Mouse (Mus musculus) 3T3-L1 (cell line): ENCODE results near the gene Mbd5.

Source experiments
- DNase-seq: peaks from one replicate; pipeline ENCODE4 v3.0.0-alpha.2; 2015; ENCODE audit warnings: low read depth, low spot score

The Mbd5 gene

GRCm38 (mm10) chr2:48948841-48949584 is at the start of gene Mbd5:
Gene Mbd5 (plus strand): TSS chr2:48949508.
- DNase-seq: peak; percentile 100

GRCm38 (mm10) chr2:48908866-48909265 is 40.4 kb upstream of the Mbd5 start:
- DNase-seq: peak; percentile 75

GRCm38 (mm10) chr2:48914185-48914584 is 35.1 kb upstream of the Mbd5 start:
- DNase-seq: no peak

- DNase-seq: no peak
These were observed 33.5 kb upstream of the Mbd5 start for GRCm38 (mm10) chr2:48915832-48916231.

- DNase-seq: no peak
These were observed 14.2 kb upstream of the Mbd5 start for GRCm38 (mm10) chr2:48935058-48935457.

- peak; percentile 67 for DNase-seq
These were observed 1.5 kb upstream of the Mbd5 start for GRCm38 (mm10) chr2:48947761-48948160.

GRCm38 (mm10) chr2:48949743-48950251 is 489 bp downstream of the Mbd5 start:
- peak; percentile 53 for DNase-seq

GRCm38 (mm10) chr2:48950252-48950315 is 776 bp downstream of the Mbd5 start, which contains the start of gene Orc4:
Gene Orc4 (minus strand): TSS chr2:48950277.
- no peak for DNase-seq

GRCm38 (mm10) chr2:48950316-48950880 is 1.1 kb downstream of the Mbd5 start:
- DNase-seq: peak; percentile 46

- no peak for DNase-seq
These were observed 7.3 kb downstream of the Mbd5 start for GRCm38 (mm10) chr2:48956591-48956990.

- no peak for DNase-seq
These were observed 29.6 kb downstream of the Mbd5 start for GRCm38 (mm10) chr2:48978920-48979319.

GRCm38 (mm10) chr2:48990322-48990721 is 41.0 kb downstream of the Mbd5 start:
- DNase-seq: no peak

- peak; percentile 8 for DNase-seq
These were observed 91.2 kb downstream of the Mbd5 start for GRCm38 (mm10) chr2:49040481-49040880.

GRCm38 (mm10) chr2:49050030-49050429 is 100.7 kb downstream of the Mbd5 start:
- no peak for DNase-seq

GRCm38 (mm10) chr2:49067886-49068285 is 118.6 kb downstream of the Mbd5 start:
- no peak for DNase-seq

- no peak for DNase-seq
These were observed 135.7 kb downstream of the Mbd5 start for GRCm38 (mm10) chr2:49084966-49085365.

- no peak for DNase-seq
These were observed 141.5 kb downstream of the Mbd5 start for GRCm38 (mm10) chr2:49090771-49091170.

- no peak for DNase-seq
These were observed 147.5 kb downstream of the Mbd5 start for GRCm38 (mm10) chr2:49096765-49097164.

GRCm38 (mm10) chr2:49108906-49109305 is 159.6 kb downstream of the Mbd5 start:
- no peak for DNase-seq

GRCm38 (mm10) chr2:49119875-49120274 is 170.6 kb downstream of the Mbd5 start:
- no peak for DNase-seq

- DNase-seq: no peak
These were observed 172.3 kb downstream of the Mbd5 start for GRCm38 (mm10) chr2:49121603-49122002.

- peak; percentile 33 for DNase-seq
These were observed 192.9 kb downstream of the Mbd5 start for GRCm38 (mm10) chr2:49142186-49142585.

- DNase-seq: no peak
These were observed 204.3 kb downstream of the Mbd5 start for GRCm38 (mm10) chr2:49153649-49154048.
